Mouse (Mus musculus) midbrain, postnatal 0 days (tissue): ENCODE data around the gene Slc38a5. TPM values are rescaled to one million over a fixed set of nuclear protein-coding genes. Genes with fewer than 3 reads are reported as not detected.
A peak's percentile ranks its signal among the peaks of the same experiment; 100 is the strongest.

Experiments used
- ATAC-seq: fragments of 200-750 bp; cut with Nextera tagmentation; 2 replicates; pipeline ENCODE4 v1.8.0; 2017; ENCODE audit warnings: moderate number of reproducible peaks, mild to moderate bottlenecking, moderate TSS enrichment, moderate library complexity; ENCODE audit not compliant: low FRiP score
- DNase-seq: peaks from one replicate; pipeline ENCODE4 v3.0.0-alpha.2; 2015; ENCODE audit warnings: low spot score
- H3K27ac ChIP-seq: fragments of 300-500 bp; sonication (generic); 2 replicates; pipeline ENCODE4 v1.5.1; 2014; ENCODE audit warnings: low read depth, mild to moderate bottlenecking, low read length, mixed read lengths
- H3K27me3 ChIP-seq: fragments of 300-500 bp; sonication (generic); 2 replicates; pipeline ENCODE4 v1.6.1; 2014; ENCODE audit warnings: low read length, control low read depth, mixed read lengths; ENCODE audit not compliant: insufficient read depth
- H3K36me3 ChIP-seq: fragments of 300-500 bp; sonication (generic); 2 replicates; pipeline ENCODE4 v1.6.1; 2014; ENCODE audit warnings: low read length, control low read depth, mixed read lengths; ENCODE audit not compliant: insufficient read depth
- H3K4me1 ChIP-seq: fragments of 300-500 bp; sonication (generic); 2 replicates; pipeline ENCODE4 v1.6.1; 2014; ENCODE audit warnings: mild to moderate bottlenecking, control low read depth, antibody characterized with exemption, low read length, mixed read lengths; ENCODE audit not compliant: insufficient read depth
- H3K4me2 ChIP-seq: fragments of 300-500 bp; sonication (generic); 2 replicates; pipeline ENCODE4 v1.6.1; 2014; ENCODE audit warnings: low read depth, mild to moderate bottlenecking, low read length, mixed read lengths; ENCODE audit not compliant: poor library complexity, severe bottlenecking
- H3K4me3 ChIP-seq: fragments of 300-500 bp; sonication (generic); 2 replicates; pipeline ENCODE4 v1.5.1; 2014; ENCODE audit warnings: low read depth, mild to moderate bottlenecking, low read length, moderate library complexity
- H3K9ac ChIP-seq: fragments of 300-500 bp; sonication (generic); replicated peaks from 2 replicates; pipeline ENCODE4 v1.6.1; 2014; ENCODE audit warnings: mild to moderate bottlenecking, low read length, moderate library complexity, mixed read lengths; ENCODE audit not compliant: poor library complexity, severe bottlenecking
- H3K9me3 ChIP-seq: fragments of 300-500 bp; sonication (generic); 2 replicates; pipeline ENCODE4 v1.6.1; 2016; ENCODE audit warnings: low read length, control low read depth
- CTCF ChIP-seq: IDR thresholded peaks from 2 replicates; pipeline ENCODE4 v1.5.1; 2016; ENCODE audit warnings: antibody characterized with exemption, mild to moderate bottlenecking
- WGBS: fragments of 180-500 bp; shearing (Covaris S2); extraction: QIAGEN DNeasy Blood & Tissue Kit; methylation state at CpG from one replicate; pipeline ENCODE4 v1.1.7; 2014; 5-methylcytosine and 5-hydroxymethylcytosine counted together
- polyA plus RNA-seq: library from polyadenylated mRNA; unstranded; fragments of >200 nt; fragmentation: Nextera tagmentation; extraction: Ambion mirVana; gene quantifications from 2 replicates; pipeline ENCODE4 v1.2.1, GENCODE M21; 2015
- total RNA-seq: library from RNA; depleted of rRNA; stranded (reverse); fragments of >200 nt; gene quantifications from 2 replicates; pipeline ENCODE4 v1.2.3, GENCODE M21; 2014

Gene Slc38a5
- total and polyA plus RNA-seq, 2 experiments from 2014 or later: 14.4 to 17.5 TPM

DNA sequence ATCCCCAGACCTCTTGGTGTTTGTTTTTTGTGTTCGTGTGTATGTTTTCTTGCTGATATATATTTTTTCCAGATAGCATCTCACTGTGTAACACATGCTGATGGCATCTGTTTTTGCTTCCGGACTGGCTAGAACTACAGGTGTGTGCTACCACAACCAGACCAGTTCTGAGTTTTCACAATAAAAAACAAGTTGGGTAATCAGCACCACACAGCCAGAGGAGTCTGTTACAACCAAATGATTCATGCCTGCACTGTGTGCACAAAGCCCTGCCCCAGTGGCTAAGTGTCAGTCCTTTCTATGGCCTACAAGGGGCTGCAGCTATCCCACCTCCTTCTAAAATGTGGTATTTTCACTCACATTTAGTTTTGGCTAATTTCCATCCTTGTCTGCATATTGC is 34.2 kb upstream of the Slc38a5 start:
- no peaks in the 10 kb centered on the region for H3K27me3 ChIP-seq
- no peak overlapping the region for H3K9ac ChIP-seq
- no peak overlapping the region for H3K4me3 ChIP-seq
- TF ChIP-seq CTCF: no peak
- no peaks in the 10 kb centered on the region for H3K36me3 ChIP-seq
- 0 out of 2 replicates have a peak, but pooled peaks cover 4% of the 10 kb centered on the region for H3K9me3 ChIP-seq
- H3K4me1 ChIP-seq: no peaks in the 10 kb centered on the region
- 68% methylated on average over 2 of the region's 2 CpGs for WGBS
- DNase-seq (no peak), ATAC-seq (no peak)
- H3K27ac ChIP-seq: no peak overlapping the region
- no peak overlapping the region for H3K4me2 ChIP-seq

DNA sequence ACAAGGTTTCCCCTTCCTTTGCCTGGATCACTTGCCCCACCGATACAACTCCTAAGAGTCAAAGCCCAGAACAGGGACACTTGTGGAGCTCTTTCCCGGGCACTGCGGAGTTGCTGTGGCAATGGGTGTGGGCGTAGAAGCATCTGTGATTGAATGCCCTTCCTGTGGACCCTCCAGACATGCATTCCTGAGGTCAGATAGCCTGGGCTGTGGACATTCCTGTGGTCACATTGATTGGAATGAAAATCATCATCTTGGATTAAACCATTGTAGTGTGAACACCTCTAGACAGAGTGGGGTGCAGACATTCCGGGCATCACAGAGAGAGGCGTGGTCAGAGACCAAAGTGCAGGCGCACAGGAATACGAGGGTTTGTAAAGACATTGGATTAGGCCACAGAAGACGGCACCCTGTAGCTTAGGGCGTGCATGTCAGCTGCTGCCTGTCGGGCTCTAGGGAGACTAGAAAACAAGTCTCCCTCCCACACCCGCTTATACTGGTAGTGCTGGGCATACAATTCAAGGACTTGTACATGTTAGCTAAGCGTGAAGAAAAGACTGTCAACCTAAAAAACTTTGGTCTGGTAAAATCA is 32.0 kb upstream of the Slc38a5 start:
- DNase-seq (no peak), ATAC-seq (no peak)
- 67% methylated on average over 13 of the region's 13 CpGs for WGBS
- H3K4me2 ChIP-seq: no peak overlapping the region
- no peak overlapping the region for H3K4me3 ChIP-seq
- no peak overlapping the region for H3K9ac ChIP-seq
- no peaks in the 10 kb centered on the region for H3K4me1 ChIP-seq
- H3K36me3 ChIP-seq: no peaks in the 10 kb centered on the region
- H3K9me3 ChIP-seq: 0 out of 2 replicates have a peak, but pooled peaks cover 4% of the 10 kb centered on the region
- TF ChIP-seq CTCF: no peak
- H3K27ac ChIP-seq: no peak overlapping the region
- no peaks in the 10 kb centered on the region for H3K27me3 ChIP-seq

DNA sequence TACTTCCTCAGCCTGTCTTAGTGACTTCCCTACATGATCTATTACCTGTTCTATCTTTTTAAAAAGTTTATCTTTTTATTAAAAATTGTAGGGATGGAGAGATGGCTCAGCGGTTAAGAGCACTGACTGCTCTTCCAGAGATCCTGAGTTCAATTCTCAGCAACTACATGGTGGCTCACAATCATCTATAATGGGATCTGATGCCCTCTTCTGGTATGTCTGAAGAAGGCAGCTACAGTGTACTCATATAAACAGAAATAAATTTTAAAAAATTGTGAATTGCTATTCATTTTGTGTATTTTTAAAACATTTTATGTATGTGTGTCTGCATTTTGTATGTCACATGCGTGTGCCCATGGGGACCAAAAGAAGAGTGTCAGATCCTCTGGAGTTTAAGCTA is 23.3 kb upstream of the Slc38a5 start:
- Histone ChIP-seq H3K4me2 (no peak overlapping the region), H3K4me3 (no peak overlapping the region), H3K27ac (no peak overlapping the region), H3K4me1 (no peaks in the 10 kb centered on the region), H3K9ac (no peak overlapping the region), H3K27me3 (no peaks in the 10 kb centered on the region), H3K9me3 (no peaks in the 10 kb centered on the region), H3K36me3 (0 out of 2 replicates have a peak, but pooled peaks cover 5% of the 10 kb centered on the region)
- peak; percentile 35 for TF ChIP-seq CTCF
- WGBS: 81% methylated on average over 2 of the region's 2 CpGs
- ATAC-seq (no peak), DNase-seq (no peak)

DNA sequence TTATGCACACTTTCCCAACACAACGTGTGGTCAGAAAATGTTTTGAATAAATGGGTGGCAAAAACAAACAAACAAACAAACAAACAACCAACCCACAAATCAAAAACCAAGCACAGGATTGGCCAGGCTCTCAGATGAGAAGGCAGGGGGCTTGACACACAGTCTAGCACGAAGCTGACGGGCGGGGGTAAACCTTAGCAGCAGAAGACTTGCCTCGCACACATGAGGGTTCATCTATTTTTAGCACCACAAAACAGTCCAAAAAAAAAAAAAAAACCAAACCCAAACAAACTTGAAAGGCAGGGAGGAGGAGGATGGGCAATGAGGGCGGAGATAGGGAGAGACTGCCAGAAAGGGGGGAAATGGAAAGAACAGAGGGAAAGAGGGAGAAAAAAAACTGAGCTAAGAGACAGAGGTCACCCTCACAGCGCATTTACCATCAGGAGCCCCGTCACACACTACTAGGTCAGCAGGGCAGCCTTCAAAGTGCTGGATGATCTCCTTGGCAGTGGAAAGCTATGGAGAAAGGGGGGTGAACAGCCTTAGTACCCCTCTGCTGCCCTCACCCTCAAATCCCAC is 22.3 kb upstream of the Slc38a5 start:
- WGBS: 88% methylated on average over 8 of the region's 8 CpGs
- no peaks in the 10 kb centered on the region for H3K27me3 ChIP-seq
- no peak for ATAC-seq
- H3K4me1 ChIP-seq: no peaks in the 10 kb centered on the region
- TF ChIP-seq CTCF: no peak
- H3K27ac ChIP-seq: no peak overlapping the region
- H3K9ac ChIP-seq: no peak overlapping the region
- no peak overlapping the region for H3K4me3 ChIP-seq
- no peaks in the 10 kb centered on the region for H3K9me3 ChIP-seq
- 0 out of 2 replicates have a peak, but pooled peaks cover 5% of the 10 kb centered on the region for H3K36me3 ChIP-seq
- no peak overlapping the region for H3K4me2 ChIP-seq
- DNase-seq: no peak

DNA sequence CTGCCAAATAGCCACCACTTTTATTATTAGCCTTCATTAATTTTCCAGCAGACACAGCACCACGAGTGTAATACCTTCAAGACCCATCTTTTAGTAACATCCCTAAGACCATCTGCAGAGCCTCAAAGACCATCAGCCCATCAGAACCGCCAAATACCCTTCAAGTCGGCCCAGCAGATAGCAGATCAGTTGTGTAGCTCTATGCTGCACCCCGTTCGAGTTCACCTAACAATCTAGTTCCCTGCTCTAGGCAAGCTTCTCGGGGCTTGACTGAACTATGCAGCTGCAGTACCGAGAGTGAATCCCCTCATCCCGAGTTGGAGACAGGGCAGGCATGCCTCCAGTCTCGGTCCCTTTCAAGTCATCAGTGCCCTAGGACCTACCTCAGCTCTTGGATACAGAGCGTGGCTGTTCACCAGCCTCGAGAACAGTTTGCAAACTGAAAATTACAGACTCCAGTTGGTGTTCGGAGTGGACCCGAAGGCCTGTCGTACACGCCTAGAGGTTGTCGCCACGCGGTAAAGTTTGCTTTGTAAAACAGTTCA is 19.1 kb upstream of the Slc38a5 start:
- WGBS: 20% methylated on average over 18 of the region's 18 CpGs
- no peaks in the 10 kb centered on the region for H3K4me1 ChIP-seq
- peak overlapping the region; percentile 57 for H3K9ac ChIP-seq
- ATAC-seq (0 out of 2 replicates have a peak, but pooled peaks have one; percentile 18), DNase-seq (no peak)
- no peak overlapping the region for H3K27ac ChIP-seq
- no peaks in the 10 kb centered on the region for H3K9me3 ChIP-seq
- peak overlapping the region; percentile 51 for H3K4me3 ChIP-seq
- H3K4me2 ChIP-seq: peak overlapping the region; percentile 52
- no peaks in the 10 kb centered on the region for H3K27me3 ChIP-seq
- no peak for TF ChIP-seq CTCF
- H3K36me3 ChIP-seq: no peaks in the 10 kb centered on the region
